Mouse (Mus musculus) CH12.LX (cell line): ENCODE data around the gene Trim15. TPM values are rescaled to one million over a fixed set of nuclear protein-coding genes. Genes with fewer than 3 reads are reported as not detected.

Experiments
- DNase-seq: peaks from one replicate; pipeline ENCODE4 v3.0.0-alpha.2; 2013; ENCODE audit errors: extremely low read depth
- H3K27ac ChIP-seq: 2 replicates; pipeline ENCODE4 v1.5.1; 2012; ENCODE audit warnings: low read depth, mild to moderate bottlenecking, control low read depth, moderate library complexity; ENCODE audit not compliant: insufficient read depth
- H3K27me3 ChIP-seq: replicated peaks from 2 replicates; pipeline ENCODE3; 2012; ENCODE audit warnings: inconsistent platforms
- H3K36me3 ChIP-seq, 2 experiments: replicated peaks in 1 of 2; 2 replicates each; pipeline versions ENCODE3 to v1.6.1; 2012; ENCODE audit warnings: inconsistent platforms in 1 of 2, low read length in 1 of 2, mild to moderate bottlenecking in 1 of 2, mixed read lengths in 1 of 2, moderate library complexity in 1 of 2; ENCODE audit not compliant: control insufficient read depth in 1 of 2, insufficient read depth in 1 of 2
- H3K4me1 ChIP-seq, 2 experiments: 2 replicates each; pipeline ENCODE4 v1.6.1; 2012; ENCODE audit warnings: inconsistent platforms in 1 of 2, moderate library complexity in 1 of 2; ENCODE audit not compliant: insufficient read depth in 2 of 2, control insufficient read depth in 1 of 2
- H3K4me2 ChIP-seq: 2 replicates; pipeline ENCODE4 v1.6.1; 2012; ENCODE audit warnings: low read depth, mild to moderate bottlenecking, control low read depth; ENCODE audit not compliant: poor library complexity, insufficient read depth, severe bottlenecking
- H3K4me3 ChIP-seq, 3 experiments: fragments of 150-350 bp in 1 of 3; sonication (generic) in 1 of 3; replicated peaks in 1 of 3; 2 replicates each; pipeline versions ENCODE3 to v1.5.1; 2011 to 2012; ENCODE audit warnings: low read depth in 2 of 3, low read length in 2 of 3, mild to moderate bottlenecking in 2 of 3, moderate library complexity in 2 of 3, control low read depth in 1 of 3, improper control_type of control experiment in 1 of 3, inconsistent platforms in 1 of 3, mixed read lengths in 1 of 3; ENCODE audit not compliant: poor library complexity in 1 of 3
- H3K79me2 ChIP-seq: replicated peaks from 2 replicates; pipeline ENCODE4 v1.6.1; 2012; ENCODE audit warnings: mild to moderate bottlenecking, moderate library complexity; ENCODE audit not compliant: control insufficient read depth, poor library complexity, insufficient read depth, severe bottlenecking; ENCODE audit errors: extremely low read depth
- H3K9ac ChIP-seq: 2 replicates; pipeline ENCODE4 v1.6.1; 2012; ENCODE audit warnings: low read depth, mild to moderate bottlenecking, control low read depth, moderate library complexity; ENCODE audit not compliant: insufficient read depth
- H3K9me3 ChIP-seq: replicated peaks from 2 replicates; pipeline ENCODE3; 2012; ENCODE audit warnings: low read length, inconsistent platforms, mixed read lengths
- BHLHE40 ChIP-seq: IDR thresholded peaks from 2 replicates; pipeline ENCODE4 v1.6.1; 2011; ENCODE audit warnings: mild to moderate bottlenecking, low read depth, low read length, improper control_type of control experiment
- CHD1 ChIP-seq: IDR thresholded peaks from 2 replicates; pipeline ENCODE4 v1.6.1; 2012; ENCODE audit warnings: low read depth, low read length, improper control_type of control experiment, inconsistent platforms
- CHD2 ChIP-seq: IDR thresholded peaks from 2 replicates; pipeline ENCODE4 v1.6.1; 2011; ENCODE audit warnings: low read length, improper control_type of control experiment
- CTCF ChIP-seq, 2 experiments: IDR thresholded peaks in 1 of 2; conservative IDR thresholded peaks in 1 of 2; 2 replicates each; pipeline ENCODE4 v1.5.1; 2011 to 2012; ENCODE audit warnings: low read depth in 2 of 2, low read length in 2 of 2, improper control_type of control experiment in 1 of 2, inconsistent platforms in 1 of 2, mild to moderate bottlenecking in 1 of 2, moderate library complexity in 1 of 2
- ELF1 ChIP-seq: IDR thresholded peaks from 2 replicates; pipeline ENCODE4 v1.6.1; 2014; ENCODE audit warnings: low read depth, mild to moderate bottlenecking, inconsistent platforms, low read length, improper control_type of control experiment
- EP300 ChIP-seq: IDR thresholded peaks from 2 replicates; pipeline ENCODE4 v1.6.1; 2011; ENCODE audit warnings: low read length, improper control_type of control experiment
- HCFC1 ChIP-seq: IDR thresholded peaks from 2 replicates; pipeline ENCODE4 v1.6.1; 2012; ENCODE audit warnings: low read depth, mild to moderate bottlenecking, inconsistent platforms, low read length, improper control_type of control experiment
- IRF4 ChIP-seq: IDR thresholded peaks from 2 replicates; pipeline ENCODE4 v1.6.1; 2014; ENCODE audit warnings: low read depth, mild to moderate bottlenecking, inconsistent platforms, low read length, improper control_type of control experiment
- JUND ChIP-seq: conservative IDR thresholded peaks from 2 replicates; pipeline ENCODE4 v1.6.1; 2011; ENCODE audit warnings: low read depth, low read length, improper control_type of control experiment
- KAT2A ChIP-seq: IDR thresholded peaks from 2 replicates; pipeline ENCODE4 v1.6.1; 2012; ENCODE audit warnings: low read length, improper control_type of control experiment, inconsistent platforms; ENCODE audit not compliant: insufficient replicate concordance
- MAFK ChIP-seq: IDR thresholded peaks from 2 replicates; pipeline ENCODE4 v1.6.1; 2011; ENCODE audit warnings: low read length, improper control_type of control experiment; ENCODE audit not compliant: insufficient replicate concordance
- MAX ChIP-seq: IDR thresholded peaks from 2 replicates; pipeline ENCODE4 v1.6.1; 2011; ENCODE audit warnings: low read length, improper control_type of control experiment
- MAZ ChIP-seq: IDR thresholded peaks from 2 replicates; pipeline ENCODE4 v1.6.1; 2012; ENCODE audit warnings: low read depth, mild to moderate bottlenecking, inconsistent platforms, low read length, improper control_type of control experiment, moderate library complexity
- MEF2A ChIP-seq: IDR thresholded peaks from 2 replicates; pipeline ENCODE4 v1.6.1; 2014; ENCODE audit warnings: low read depth, mild to moderate bottlenecking, inconsistent platforms, low read length, improper control_type of control experiment, borderline replicate concordance
- MXI1 ChIP-seq: IDR thresholded peaks from 2 replicates; pipeline ENCODE4 v1.6.1; 2011; ENCODE audit warnings: mild to moderate bottlenecking, low read depth, low read length, improper control_type of control experiment
- NELFE ChIP-seq: IDR thresholded peaks from 2 replicates; pipeline ENCODE4 v1.6.1; 2011; ENCODE audit warnings: low read depth, low read length, improper control_type of control experiment
- POLR2A ChIP-seq: IDR thresholded peaks from 2 replicates; pipeline ENCODE4 v1.6.1; 2011; ENCODE audit warnings: low read depth, mild to moderate bottlenecking, improper control_type of control experiment, low read length
- SIN3A ChIP-seq: IDR thresholded peaks from 2 replicates; pipeline ENCODE4 v1.6.1; 2012; ENCODE audit warnings: low read length, improper control_type of control experiment, inconsistent platforms
- SMC3 ChIP-seq: IDR thresholded peaks from 2 replicates; pipeline ENCODE4 v1.6.1; 2011; ENCODE audit warnings: low read depth, low read length, improper control_type of control experiment
- TBP ChIP-seq: conservative IDR thresholded peaks from 2 replicates; pipeline ENCODE4 v1.6.1; 2011; ENCODE audit warnings: low read depth, low read length, improper control_type of control experiment
- TCF12 ChIP-seq: IDR thresholded peaks from 2 replicates; pipeline ENCODE4 v1.6.1; 2014; ENCODE audit warnings: low read depth, mild to moderate bottlenecking, inconsistent platforms, low read length, improper control_type of control experiment
- UBTF ChIP-seq: IDR thresholded peaks from 2 replicates; pipeline ENCODE4 v1.6.1; 2012; ENCODE audit warnings: low read depth, mild to moderate bottlenecking, inconsistent platforms, low read length, improper control_type of control experiment, moderate library complexity
- USF2 ChIP-seq: conservative IDR thresholded peaks from 2 replicates; pipeline ENCODE4 v1.6.1; 2011; ENCODE audit warnings: low read depth, low read length, improper control_type of control experiment
- ZKSCAN1 ChIP-seq: IDR thresholded peaks from 2 replicates; pipeline ENCODE4 v1.6.1; 2012; ENCODE audit warnings: low read depth, inconsistent platforms, low read length, improper control_type of control experiment, borderline replicate concordance
- ZMIZ1 ChIP-seq: IDR thresholded peaks from 2 replicates; pipeline ENCODE4 v1.6.1; 2012; ENCODE audit warnings: low read depth, mild to moderate bottlenecking, inconsistent platforms, low read length, improper control_type of control experiment
- ZNF384 ChIP-seq: IDR thresholded peaks from 2 replicates; pipeline ENCODE4 v1.6.1; 2012; ENCODE audit warnings: low read depth, low read length, improper control_type of control experiment, inconsistent platforms
- dilution Hi-C: fragments of 300-500 bp; cut with MboI; formaldehyde crosslinking; loops from 2 replicates; pipeline ENCODE4 v1.14.3; 2020; ENCODE audit warnings: low sequenced_read_pairs; ENCODE audit not compliant: extremely low pct_unique_long_range_greater_than_20kb, extremely low pct_ligation_motif_present
- in situ Hi-C: fragments of 300-500 bp; cut with MboI; formaldehyde crosslinking; loops from 3 replicates; pipeline ENCODE4 v1.14.3; 2019; ENCODE audit warnings: low sequenced_read_pairs, low pct_ligation_motif_present, low pct_unique_long_range_greater_than_20kb, mixed read lengths
- polyA plus RNA-seq: library from polyadenylated mRNA; unstranded; fragments of >175 nt; gene quantifications from 2 replicates; pipeline ENCODE4 v1.2.1, GENCODE M21; 2012; ENCODE audit warnings: low read depth; ENCODE audit not compliant: insufficient read length
- total RNA-seq, 2 experiments: library from RNA; depleted of rRNA; stranded (reverse); fragments of 300-350 nt in 1 of 2; fragments of >200 nt in 1 of 2; gene quantifications; 2 replicates each; pipeline ENCODE4 v1.2.3; 2012 to 2014

Gene Trim15
- total and polyA plus RNA-seq, 3 experiments: not detected

DNA sequence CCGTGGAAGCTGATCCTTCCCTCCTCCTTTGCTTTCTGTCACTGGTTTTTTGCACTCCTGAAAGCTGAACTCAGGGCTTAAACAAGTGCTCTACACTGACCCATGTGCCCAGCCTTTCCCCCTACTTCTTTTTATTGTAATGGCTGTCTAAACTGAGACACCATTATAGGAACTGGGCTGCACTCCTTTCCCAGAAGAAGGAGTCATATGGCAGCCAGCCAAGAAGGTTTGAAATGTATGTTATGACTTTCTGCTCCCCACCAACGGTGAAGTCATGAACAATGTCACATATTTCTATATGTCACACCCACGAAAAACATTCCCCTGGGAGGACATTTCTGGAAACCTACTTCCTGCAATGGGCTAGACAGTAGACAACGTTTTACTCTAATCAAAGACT is 7.6 kb upstream of the Trim15 start:
- Histone ChIP-seq H3K4me3 (no peak overlapping the region), H3K36me3 (no peaks in the 10 kb centered on the region), H3K4me2 (no peak overlapping the region), H3K27me3 (peaks cover 6% of the 10 kb centered on the region), H3K9me3 (peaks cover 2% of the 10 kb centered on the region), H3K79me2 (no peaks in the 10 kb centered on the region), H3K4me1 (no peaks in the 10 kb centered on the region), H3K9ac (no peak overlapping the region), H3K27ac (no peak overlapping the region)
- TF ChIP-seq IRF4: no peak
- no peak for TF ChIP-seq MAFK
- TF ChIP-seq NELFE: no peak
- TF ChIP-seq CHD1: no peak
- no peak for TF ChIP-seq MAX
- no peak for TF ChIP-seq HCFC1
- TF ChIP-seq ZNF384: no peak
- no peak for TF ChIP-seq ELF1
- no peak for TF ChIP-seq CHD2
- no peak for TF ChIP-seq MAZ
- no peak for TF ChIP-seq TCF12
- no peak for TF ChIP-seq USF2
- no peak for TF ChIP-seq CTCF (conservative IDR thresholded peaks at IDR 0.05 in 1 of 2, IDR thresholded peaks at IDR 0.05 in 1 of 2; ENCODE audit: low read depth in 2 of 2, low read length in 2 of 2)
- TF ChIP-seq BHLHE40: no peak
- TF ChIP-seq KAT2A: no peak
- TF ChIP-seq ZKSCAN1: no peak
- no peak for TF ChIP-seq MXI1
- TF ChIP-seq UBTF: no peak
- no peak for TF ChIP-seq EP300
- TF ChIP-seq JUND: no peak
- dilution Hi-C loops (no loop called here), in situ Hi-C loops (no loop called here)
- no peak for DNase-seq

DNA sequence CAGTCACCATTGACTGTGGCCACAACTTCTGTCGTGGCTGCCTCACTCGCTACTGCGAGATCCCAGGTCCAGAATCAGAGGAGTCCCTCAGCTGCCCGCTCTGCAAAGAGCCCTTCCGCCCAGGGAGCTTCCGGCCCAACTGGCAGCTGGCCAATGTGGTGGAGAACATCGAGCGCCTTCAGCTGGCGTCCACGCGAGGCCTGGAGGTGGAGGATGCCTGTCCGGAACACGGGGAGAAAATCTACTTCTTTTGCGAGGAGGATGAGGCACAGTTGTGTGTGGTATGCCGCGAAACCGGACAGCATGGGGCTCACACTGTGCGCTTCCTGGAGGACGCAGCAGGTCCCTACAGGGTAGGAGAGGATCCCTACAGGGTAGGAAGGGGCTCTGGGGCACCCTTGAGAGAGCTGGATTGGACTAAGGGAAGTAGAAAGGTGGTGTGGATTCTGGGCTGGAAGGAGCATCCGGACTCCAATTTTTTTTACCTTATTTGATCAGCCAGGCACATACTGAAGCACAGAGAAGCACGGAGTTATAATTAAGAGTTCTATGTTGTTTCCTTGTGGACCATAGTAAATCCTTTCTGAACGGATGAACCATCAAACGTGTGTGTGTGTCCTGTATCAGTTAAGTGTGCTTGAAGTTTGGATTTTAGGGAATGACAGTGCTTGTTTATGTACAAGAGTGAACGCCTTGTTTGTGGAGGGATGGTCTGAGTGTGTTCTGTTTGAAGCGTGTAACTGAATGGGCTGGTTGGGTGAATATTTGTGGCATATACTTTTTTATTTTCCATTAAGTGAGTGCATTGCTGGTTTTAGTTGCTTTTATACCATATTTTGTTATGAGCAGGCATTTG is 3.2 kb upstream of the Trim15 start:
- Histone ChIP-seq H3K9ac (no peak overlapping the region), H3K27ac (no peak overlapping the region), H3K4me2 (no peak overlapping the region), H3K36me3 (no peaks in the 10 kb centered on the region), H3K9me3 (no peaks in the 10 kb centered on the region), H3K4me1 (no peaks in the 10 kb centered on the region; a peak in 1 of 4 replicates), H3K4me3 (no peak overlapping the region), H3K79me2 (no peaks in the 10 kb centered on the region), H3K27me3 (peaks cover 9% of the 10 kb centered on the region)
- TF ChIP-seq UBTF: no peak
- no peak for TF ChIP-seq IRF4
- no peak for TF ChIP-seq CTCF (conservative IDR thresholded peaks at IDR 0.05 in 1 of 2, IDR thresholded peaks at IDR 0.05 in 1 of 2; ENCODE audit: low read depth in 2 of 2, low read length in 2 of 2)
- no peak for TF ChIP-seq TBP
- no peak for TF ChIP-seq SIN3A
- no peak for TF ChIP-seq SMC3
- no peak for TF ChIP-seq ZMIZ1
- TF ChIP-seq MEF2A: no peak
- TF ChIP-seq POLR2A: no peak
- dilution Hi-C loops: no loop called here
- DNase-seq: no peak
- in situ Hi-C loops: no loop called here
